Mouse (Mus musculus): ENCODE measurements around the gene Itgal.
A peak's percentile ranks its signal among the peaks of the same experiment; 100 is the strongest.
"Not testable (repeated sequence)": the region's sequence is repeated elsewhere in the genome, so short reads cannot be mapped to it uniquely, and the experiment has no call there.

Itgal gene

DNA sequence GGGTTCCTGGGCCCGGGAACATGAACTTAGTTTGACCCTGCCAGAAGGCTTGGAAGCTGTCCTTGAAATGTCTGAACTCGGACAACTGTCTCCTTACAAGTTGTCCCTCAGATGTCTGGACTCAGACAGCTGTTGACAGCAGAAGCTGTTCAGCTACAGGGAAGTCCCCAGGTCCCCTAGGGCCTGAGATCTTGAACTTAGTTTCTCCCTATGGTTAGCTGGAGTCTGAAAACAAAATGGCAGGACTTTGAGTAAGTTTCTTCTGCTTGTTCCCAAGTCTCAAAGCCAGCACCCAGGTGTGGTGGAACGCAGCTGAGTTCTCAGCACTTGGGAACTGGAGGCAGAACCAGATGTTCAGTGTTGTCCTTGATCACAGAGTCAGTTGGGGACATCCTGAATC is 16.0 kb upstream of the Itgal start:
- DNase-seq, result no peak

DNA sequence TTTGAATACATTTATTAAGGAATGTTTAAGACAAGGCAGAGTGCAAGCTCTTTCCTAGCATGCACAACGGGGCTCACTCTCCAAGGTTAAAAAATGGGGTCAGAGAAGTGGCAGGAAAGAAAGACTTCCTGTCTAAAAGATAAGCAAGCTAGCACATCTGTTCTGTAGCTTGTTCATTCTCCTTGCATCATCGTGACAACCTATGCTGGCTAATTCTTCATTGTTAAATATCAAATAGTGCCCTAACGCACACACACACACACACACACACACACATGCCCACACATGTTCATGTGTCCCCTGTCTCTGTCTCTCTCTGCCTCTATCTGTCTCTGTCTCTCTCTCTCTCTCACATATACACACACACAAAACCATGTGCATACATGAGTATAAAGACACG is 14.9 kb upstream of the Itgal start:
- DNase-seq, result no peak

DNA sequence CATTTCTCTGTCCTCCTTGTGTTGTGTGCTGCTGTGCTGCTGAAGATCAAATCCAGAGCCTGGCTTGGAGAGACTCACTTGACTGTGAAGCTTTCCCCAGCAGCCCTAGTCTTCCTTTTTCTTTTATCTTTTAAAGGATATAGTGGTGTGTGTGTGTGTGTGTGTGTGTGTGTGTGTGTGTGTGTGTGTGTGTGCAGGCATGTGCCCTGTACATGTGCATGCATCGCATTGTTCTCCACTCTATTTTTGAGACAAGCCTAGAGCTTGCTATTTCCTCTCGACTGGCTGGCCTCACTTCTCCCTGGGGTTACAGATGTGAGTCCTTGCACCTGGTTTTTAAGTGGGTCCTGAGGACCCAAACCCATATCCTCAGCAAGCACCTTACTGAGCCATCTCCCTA is 13.9 kb upstream of the Itgal start:
- no peak for DNase-seq

DNA sequence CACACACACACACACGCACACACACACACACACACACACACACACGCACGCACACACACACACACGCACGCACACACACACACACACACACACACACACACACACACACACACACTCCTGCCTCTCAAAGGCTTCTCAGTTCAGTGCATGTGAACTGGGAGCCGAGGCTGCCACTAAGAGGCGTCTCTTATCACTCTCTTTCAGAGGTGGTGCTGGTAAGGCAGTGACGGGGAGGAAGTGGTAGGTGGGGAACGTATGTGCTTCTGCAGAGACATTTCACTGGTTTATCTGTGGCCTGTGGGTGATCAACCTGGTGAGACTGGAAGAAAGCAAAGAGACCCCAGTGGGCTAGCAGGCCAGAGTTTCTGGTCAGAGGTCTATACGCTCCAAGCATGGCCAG is 10.9 kb upstream of the Itgal start:
- no peak for DNase-seq

DNA sequence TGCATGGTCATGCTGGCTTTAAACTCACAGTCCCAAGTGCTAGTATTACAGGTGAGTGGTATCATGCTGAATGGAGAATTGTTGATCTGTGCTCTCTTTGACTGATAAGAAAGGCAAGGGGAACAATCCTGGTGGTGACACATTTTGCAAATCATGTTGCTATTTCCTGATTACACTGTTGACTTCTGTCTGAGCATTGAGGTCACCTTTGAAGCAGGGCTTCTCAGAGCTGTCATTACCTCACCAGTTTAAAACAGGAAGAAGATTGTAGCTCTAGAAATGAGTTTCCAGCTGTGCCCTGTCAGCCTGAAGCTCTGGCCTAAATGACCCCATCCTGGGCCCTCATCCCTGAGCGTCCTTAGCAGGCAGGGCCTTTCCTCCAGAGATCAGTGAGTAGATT is 8.1 kb upstream of the Itgal start:
- no peak for DNase-seq

DNA sequence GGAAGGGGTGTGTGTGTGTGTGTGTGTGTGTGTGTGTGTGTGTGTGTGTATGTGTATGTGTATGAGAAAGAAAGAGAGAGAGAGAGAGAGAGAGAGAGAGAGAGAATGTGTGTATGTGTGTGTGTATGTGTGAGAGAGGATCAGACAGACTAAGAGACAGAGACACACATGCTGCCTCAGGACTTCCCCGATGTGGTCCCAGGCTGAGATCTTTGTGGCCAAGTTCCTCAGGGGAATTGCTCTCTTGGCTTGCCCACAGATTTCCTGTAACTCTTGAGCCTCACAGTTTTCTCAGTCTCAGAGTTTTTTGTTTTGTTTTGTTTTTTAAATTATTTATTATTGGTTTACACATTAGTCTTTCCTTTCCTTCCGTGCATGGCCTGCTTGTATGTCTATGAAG is 6.8 kb upstream of the Itgal start:
- no peak for DNase-seq

DNA sequence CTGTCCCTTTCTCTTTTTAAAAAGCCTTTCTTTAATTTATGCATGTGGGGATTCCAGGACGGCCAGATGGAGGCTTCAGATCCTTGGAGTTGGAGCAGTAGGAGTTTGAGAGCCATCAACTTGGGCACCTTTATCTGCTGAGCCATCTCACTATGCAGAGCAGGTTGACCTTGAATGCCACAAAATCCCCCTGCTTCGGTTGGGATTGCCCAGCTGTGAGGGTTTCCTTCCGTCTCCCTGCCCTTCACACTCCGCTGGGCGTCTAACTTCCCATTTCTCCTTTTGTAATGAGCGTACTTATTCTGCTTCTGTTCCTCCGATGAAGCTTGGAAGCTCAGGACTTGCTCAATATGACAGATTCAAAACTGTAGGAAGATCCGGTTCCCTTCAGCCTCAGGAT is 5.9 kb upstream of the Itgal start:
- DNase-seq, result no peak

DNA sequence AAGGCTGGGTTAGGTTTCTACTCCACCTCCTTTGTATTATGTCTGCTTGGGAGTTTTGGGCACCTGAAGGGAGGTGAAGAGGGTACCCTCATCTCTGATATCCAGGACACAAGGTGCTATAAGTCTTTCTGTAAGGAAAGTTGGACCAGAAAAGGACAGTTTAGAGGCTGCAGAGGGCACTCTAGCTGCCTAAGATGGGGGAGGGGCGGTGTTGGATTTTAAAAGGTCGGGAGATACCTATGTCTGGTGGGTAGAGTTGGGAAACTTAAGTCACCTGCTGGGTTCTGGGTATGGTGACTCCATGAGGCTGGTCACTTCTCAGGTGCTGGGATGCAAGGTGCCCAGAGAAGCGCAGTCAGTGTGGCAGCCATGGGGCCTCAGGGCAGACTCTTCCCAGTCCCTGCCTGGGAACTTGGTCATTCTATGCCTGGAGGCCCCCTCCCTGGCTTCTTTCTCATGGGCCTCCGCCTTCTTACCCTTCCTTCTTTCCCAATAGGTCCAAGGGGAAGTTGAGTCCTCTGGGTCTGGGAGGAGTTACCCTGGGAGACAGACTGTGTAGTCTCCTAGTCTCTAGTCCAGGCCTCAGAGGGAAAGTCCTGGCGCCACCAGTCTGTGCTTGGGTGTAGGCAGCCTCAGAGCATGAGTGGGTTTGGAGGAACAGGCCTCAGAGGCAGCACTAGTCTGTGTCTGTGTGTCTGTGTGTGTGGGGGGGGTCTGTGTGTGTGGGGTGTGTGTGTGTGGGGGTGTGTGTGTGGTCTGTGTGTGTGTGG is 911 bp downstream of the Itgal start:
- DNase-seq, result no peak

DNA sequence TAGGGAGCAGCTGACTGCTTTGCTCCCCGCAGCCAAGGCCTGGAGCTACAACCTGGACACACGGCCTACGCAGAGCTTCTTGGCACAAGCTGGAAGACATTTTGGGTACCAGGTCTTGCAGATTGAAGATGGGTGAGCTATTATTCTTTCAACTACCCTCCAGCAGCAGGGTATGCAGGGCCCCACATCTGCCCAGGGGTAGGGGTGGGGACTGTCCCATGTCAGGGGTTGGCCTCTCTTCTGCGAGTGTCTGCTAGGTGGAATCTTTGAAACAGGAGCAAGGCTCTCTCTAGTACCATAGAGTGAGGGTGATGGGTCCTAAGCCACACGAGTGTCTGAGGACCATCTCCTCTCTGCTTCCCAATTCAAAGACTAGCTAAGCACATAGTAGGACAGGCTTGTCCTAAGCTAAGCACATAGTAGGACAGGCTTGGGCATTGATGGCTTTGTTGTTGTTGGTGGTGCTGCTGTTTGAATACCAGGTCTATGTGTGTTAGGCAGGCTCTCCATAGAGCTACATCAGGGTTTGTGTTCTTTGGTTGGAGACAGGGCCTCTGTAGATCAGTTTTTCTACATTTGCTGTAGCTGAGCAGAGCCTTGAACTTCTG is 1.6 kb downstream of the Itgal start:
- DNase-seq, result no peak

DNA sequence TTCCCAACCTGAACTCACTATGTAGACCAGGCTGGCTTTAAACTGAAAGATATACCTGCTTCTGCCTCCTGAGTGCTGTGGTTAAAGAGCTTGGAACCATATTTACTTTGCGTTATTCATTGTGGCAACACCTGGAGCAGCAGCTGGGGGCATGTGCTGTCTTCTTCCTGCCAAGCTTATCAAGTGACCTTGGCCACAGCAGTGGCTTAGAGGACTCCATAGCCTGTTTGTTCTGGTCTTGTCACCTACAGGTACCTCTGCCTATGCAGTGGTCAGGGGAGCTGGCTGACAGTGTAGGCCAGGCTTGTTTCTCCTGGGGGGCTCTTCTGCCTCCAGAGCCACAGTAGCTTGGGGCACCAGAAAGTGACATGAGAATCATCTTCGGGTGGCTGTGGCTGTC is 12.4 kb downstream of the Itgal start:
- DNase-seq, result no peak

DNA sequence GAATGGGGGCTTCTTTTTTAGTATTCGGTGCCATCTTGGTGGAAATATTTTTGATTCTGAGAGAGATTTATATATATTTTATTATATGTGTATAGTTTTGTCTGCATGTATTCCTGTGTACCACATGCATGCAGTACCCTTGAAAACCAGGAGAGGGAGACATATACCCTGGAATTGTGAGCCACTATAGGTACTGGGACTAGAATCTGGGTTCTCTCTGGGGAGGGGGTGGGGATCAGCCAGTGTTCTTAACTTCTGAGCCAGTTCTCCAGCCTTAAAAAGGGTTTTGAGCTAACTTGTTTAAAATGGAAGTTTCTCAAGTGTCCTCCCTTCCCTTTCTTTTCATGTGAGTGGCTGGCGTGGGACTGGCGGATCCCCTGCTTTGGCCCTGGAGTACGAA is 12.8 kb downstream of the Itgal start:
- DNase-seq, result peak in 1 of 2 experiments; percentile 71

DNA sequence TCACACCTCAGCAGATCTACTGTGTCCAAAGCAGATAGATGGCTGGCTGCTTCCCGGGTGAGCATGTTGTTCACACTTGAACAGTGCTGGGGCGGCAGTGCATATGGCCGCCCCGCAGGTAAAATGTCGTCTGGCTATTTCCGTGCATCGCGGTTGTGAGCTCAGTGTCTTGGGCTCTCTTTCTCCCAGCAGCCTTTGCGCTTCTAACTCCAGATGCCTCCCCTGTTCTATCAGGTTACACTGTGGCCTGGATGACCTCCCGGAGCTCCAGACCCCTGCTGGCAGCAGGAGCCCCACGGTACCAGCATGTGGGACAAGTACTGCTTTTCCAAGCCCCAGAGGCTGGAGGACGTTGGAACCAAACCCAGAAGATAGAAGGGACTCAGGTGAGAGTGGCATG is 13.9 kb downstream of the Itgal start:
- DNase-seq, result no peak

DNA sequence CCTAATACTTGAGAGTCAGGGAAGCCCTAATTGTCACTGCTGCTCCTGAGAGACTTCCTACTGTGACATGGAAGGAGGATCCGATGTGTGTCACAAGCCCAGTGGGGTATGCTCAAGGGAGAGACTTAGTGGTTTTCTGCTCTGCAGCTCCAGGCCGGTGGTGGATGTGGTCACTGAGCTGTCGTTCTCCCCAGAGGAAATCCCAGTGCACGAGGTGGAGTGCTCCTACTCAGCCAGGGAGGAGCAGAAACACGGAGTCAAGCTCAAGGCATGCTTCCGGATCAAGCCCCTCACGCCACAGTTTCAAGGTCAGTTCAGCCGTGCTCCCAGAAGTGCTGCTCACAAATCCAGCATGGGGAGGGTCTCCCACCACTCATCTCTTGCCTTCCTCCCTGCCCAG is 17.9 kb downstream of the Itgal start:
- DNase-seq, result no peak

DNA sequence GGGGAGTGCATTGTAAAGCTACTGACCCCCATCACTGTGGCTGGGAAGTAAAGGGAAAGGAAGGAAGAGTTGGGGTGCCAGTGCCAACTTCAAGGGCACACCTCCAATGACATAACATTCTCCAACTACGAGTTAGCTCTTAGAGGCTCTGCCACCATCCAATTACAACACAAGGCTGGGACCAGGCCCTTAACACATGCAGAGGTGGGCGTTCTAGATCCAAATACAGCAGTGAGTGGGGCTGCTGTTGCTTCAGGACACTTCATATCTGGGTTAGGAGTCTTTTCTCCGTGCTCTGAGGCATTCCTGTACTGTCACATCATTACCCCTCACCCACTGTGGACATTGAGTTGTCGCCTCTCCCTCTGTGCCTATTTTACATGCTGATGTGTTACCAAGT is 25.0 kb downstream of the Itgal start:
- DNase-seq, result no peak

DNA sequence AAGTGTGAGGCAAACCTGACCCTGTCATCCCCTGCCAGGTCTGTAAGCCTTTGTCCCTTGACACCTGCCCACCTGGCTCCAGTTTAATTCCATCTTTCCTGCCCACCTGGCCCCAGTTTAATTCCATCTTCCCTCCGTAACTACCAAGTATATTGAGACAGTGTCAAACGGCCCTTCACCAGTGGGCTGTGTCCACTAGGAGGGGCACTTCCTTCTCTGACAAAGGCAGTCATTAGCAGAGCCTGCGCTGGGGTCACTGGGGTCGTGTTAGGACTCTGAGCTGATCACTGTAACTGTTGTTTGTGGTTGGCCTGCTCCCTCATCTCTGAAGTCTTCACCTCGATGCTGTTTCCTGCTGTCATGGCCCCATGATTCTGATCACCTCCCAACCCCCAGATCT is 26.0 kb downstream of the Itgal start:
- peak; percentile 49 to 65 for DNase-seq

DNA sequence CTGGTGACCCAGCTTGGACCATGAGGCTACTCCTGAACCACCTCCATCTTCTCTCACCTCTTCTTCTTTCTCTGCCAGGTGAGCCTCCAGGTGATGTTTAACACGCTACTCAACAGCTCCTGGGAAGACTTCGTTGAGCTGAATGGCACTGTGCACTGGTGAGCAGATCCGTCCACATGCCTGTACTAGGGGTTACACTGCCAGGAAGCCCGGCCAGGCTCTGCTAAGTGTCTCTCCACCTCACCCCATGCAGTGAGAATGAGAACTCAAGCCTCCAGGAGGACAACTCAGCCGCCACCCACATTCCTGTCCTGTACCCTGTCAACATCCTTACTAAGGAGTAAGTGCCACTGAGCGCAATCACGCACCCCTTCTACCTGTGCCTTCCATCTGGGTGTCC is 28.9 kb downstream of the Itgal start:
- no peak for DNase-seq

DNA sequence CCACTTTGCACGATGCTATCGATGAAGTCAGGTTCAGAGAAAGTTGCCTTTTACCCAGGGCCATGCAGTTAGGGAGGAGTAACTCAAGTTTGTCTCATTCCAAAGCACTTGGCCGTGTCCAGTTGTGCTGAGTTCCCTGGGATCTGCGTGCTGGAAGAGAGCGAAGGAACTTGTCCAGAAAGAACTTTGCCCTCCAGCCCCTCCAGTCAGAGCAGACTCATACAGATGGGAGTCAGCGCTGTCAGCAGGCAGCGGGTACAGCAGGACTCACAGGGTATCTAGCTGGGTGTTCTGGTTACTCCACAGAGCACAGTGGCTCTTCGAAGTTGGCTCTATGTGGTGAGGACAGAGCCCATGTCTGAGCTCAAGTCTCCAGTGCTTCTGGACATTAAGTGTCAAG is 29.5 kb downstream of the Itgal start:
- DNase-seq, result peak; percentile 57 to 81

DNA sequence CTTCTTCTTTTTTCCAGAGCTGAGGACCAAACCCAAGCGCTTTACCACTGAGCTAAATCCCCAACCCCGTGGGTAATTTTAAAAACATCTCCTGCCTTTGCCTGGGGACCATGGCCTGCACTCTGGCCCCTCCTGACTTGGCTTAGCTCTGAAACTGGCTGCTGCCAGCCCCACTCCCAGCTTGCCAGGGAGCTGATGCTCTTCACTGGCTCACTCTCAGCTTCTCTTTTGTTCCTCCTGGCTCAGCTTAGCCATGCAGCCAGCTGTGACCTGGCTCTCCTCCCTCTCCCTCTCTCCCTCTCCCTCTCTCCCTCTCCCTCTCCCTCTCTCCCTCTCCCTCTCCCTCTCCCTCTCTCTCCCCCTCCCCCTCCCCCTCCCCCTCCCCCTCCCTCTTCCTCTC is 30.6 kb downstream of the Itgal start:
- DNase-seq, result peak; percentile 40 to 71

DNA sequence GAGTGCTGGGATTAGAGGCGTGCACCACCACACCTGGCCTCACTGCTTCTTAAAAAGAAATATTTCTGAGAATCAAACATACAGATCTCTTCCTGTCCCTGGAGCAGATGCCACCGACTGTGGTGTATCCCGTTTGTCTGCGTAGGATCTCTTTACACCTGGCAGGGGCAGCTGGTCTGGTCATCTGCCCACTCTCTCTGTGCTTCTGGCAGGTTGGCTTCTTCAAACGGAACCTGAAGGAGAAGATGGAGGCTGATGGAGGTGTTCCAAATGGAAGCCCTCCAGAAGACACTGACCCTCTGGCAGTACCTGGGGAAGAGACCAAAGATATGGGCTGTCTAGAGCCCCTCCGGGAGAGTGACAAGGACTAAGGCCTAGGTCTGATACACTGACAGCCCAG is 37.2 kb downstream of the Itgal start:
- DNase-seq, result no peak

DNA sequence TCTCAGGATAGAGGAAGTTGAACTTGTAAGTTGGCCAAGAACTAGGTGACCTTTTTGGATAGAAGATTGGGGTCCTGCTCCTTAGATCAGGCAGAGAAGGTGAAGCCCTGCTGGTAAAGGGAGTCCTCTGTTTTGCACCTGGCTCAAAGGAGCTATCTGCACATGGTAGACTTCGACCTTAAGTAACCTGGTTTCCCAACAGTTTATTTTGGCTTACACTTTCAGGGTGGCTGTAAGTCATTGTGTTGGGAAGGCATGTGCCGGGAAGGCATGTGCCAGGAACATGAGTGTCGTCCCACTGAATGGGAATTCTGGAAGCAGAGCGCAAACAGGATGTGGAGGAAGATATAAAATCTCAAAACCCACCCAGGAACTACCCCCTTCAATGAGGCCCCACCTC is 39.5 kb downstream of the Itgal start:
- DNase-seq, result no peak

DNA sequence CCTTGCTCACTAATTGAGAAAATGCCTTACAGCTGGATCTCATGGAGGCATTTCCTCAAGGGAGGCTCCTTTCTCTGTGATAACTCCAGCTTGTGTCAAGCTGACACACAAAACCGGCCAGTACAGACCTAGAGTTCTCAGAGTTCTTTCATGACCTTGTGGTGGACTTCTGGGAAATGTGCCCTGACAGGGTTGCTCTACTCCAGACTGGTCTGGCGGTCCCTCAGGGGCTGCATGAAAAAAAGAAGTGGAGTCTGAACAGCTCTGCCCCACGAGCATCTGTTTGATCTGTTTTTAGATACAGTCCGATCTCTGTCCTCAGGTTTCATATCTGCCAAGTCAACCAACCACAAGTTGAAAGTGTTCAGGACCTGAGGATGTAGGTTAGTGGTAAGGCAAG is 41.6 kb downstream of the Itgal start:
- peak in 1 of 2 experiments; percentile 71 for DNase-seq

DNA sequence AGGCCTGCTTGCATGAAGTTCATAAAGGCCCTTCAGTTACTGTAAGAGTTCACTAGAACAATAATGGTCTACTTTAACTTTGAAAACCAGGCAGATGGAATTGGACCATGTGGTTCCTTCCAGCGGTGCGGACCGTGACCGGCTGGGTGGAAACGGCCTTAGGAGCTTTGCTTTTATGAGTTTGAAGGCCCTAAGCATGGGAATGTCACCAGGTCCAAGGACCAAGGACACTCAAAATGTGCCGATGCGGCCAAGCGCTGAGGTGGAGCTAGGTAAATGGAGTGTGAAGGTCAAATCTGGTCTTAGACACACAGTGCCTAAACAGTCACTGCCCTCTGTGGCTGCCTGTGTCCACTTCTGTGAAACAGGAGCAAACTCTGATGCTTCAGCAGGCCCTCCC is 45.3 kb downstream of the Itgal start:
- peak; percentile 67 to 90 for DNase-seq

DNA sequence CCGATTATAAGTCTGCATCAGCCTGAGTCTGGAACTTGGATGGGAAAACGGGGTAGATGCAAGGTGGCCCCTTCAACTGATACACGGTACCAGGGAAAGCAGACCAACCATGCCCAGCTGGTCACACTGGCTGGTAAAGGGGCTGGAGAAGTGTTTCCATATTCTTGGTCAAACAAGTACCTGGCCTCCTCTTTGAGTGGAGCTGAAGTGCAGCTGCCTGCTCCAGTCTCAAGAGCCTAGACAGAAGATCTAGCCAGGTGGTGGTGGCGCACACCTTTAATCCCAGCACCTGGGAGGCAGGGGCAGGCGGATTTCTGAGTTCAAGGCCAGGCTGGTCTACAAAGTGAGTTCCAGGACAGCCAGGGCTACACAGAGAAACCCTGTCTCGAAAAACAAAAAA is 45.8 kb downstream of the Itgal start:
- DNase-seq, result not testable (repeated sequence)

DNA sequence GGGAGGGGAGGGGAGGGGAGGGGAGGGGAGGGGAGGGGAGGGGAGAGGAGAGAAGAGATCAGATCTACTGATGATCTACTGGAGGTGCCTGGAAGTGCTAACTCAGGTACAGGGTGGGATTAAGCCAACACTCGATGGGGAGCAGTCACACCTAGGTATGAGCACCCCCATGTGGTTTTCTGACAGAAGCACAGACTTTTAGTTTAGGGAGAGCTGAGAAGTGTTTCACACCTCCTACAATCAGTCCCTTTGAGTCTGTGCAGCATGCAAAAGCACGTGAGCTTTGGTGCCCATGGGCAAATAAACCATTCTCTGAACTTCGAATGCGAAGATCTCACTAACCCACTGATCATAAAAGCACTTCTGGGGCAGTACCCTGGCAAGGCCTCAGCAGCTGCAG is 46.3 kb downstream of the Itgal start:
- DNase-seq, result peak in 1 of 2 experiments; percentile 32

DNA sequence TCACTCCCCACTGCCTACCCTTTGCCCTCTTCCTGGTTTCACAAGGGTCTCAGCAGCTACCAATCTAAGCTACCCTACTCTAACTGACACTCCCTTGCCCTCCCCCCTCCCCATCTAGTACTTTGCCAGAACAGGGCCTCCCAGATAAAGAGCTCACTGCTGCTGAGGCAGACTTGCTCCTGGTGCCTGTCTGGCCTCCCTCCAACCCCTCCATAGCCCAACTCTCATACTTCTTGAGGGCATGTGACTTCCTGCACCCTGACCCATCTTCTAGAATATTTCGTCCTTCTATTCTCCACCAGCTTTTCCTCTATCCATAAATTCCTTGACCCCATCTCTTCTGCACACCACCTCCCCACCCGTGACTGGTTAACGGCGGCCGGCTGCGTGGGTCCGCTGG is 46.8 kb downstream of the Itgal start:
- DNase-seq, result no peak

All from kidney, postnatal 25 days (tissue).